ENCODE assay signal across 9 mouse cellular contexts in genomic region chr7:100930619-100931315, GRCm38 (mm10). TPM values are rescaled to one million over a fixed set of nuclear protein-coding genes. Genes with fewer than 3 reads are reported as not detected.
A peak's percentile ranks its signal among the peaks of the same experiment; 100 is the strongest.
DNase-seq lines count a peak whose midpoint lies in the region; ATAC-seq and TF ChIP-seq lines count a peak whose summit lies in the region.
"Had no signal": no experiment of that assay in that cellular context is flagged by ENCODE, and none has a peak within 500 bp of the region (broad histone marks: within the 10 kb centered on the region; RNA-seq: fewer than 3 reads in every experiment).

No protein-coding gene starts in this region.

- peak overlapping the region; percentile 95 for H3K9ac ChIP-seq in heart, embryonic 16.5 days (ENCODE audit: low read length)
- H3K9ac ChIP-seq in midbrain, embryonic 11.5 days (ENCODE audit: low read length), result peak overlapping the region; percentile 88

- H3K36me3 ChIP-seq in heart, embryonic 16.5 days (ENCODE audit: control insufficient read depth, insufficient read depth), result no peaks in the 10 kb centered on the region
- H3K36me3 ChIP-seq in midbrain, embryonic 11.5 days (ENCODE audit: control insufficient read depth, insufficient read depth, low read length), result no peaks in the 10 kb centered on the region

- H3K4me2 ChIP-seq in heart, embryonic 16.5 days (ENCODE audit: low read depth, low read length), result peak overlapping the region; percentile 90
- peak overlapping the region; percentile 74 for H3K4me2 ChIP-seq in midbrain, embryonic 11.5 days

- H3K27ac ChIP-seq in gastrocnemius, adult 2 months, result peak overlapping the region; percentile 96
- peak overlapping the region; percentile 93 for H3K27ac ChIP-seq in heart, embryonic 16.5 days (ENCODE audit: low read length)
- peak overlapping the region; percentile 92 for H3K27ac ChIP-seq in midbrain, embryonic 11.5 days (ENCODE audit: low read depth, low read length)

- TF ChIP-seq CTCF in gastrocnemius, adult 2 months (IDR thresholded peaks at IDR 0.05), result no peak

- no peaks in the 10 kb centered on the region for H3K9me3 ChIP-seq in heart, embryonic 16.5 days (replicated peaks; ENCODE audit: control insufficient read depth, low read length)
- no peaks in the 10 kb centered on the region for H3K9me3 ChIP-seq in midbrain, embryonic 11.5 days (ENCODE audit: control insufficient read depth, low read length)

- WGBS in heart, embryonic 16.5 days, result 5% methylated on average over 51 of the region's 53 CpGs
- WGBS in midbrain, embryonic 11.5 days, result 3% methylated on average over 51 of the region's 53 CpGs

- peak; percentile 28 for ATAC-seq in heart, embryonic 16.5 days (replicated peaks; ENCODE audit: extremely low read depth, insufficient read depth, low FRiP score)
- ATAC-seq in midbrain, embryonic 11.5 days (ENCODE audit: low FRiP score), result no peak

- intact Hi-C loops in gastrocnemius, adult 2 months (cut with DNase I), result no loop called here

- peaks cover 2% of the 10 kb centered on the region; the same call in 1 of the 2 replicates for H3K27me3 ChIP-seq in heart, embryonic 16.5 days (ENCODE audit: control insufficient read depth, insufficient read depth, low read length)
- no peaks in the 10 kb centered on the region for H3K27me3 ChIP-seq in midbrain, embryonic 11.5 days (ENCODE audit: control insufficient read depth, insufficient read depth, low read length)

- H3K4me3 ChIP-seq in gastrocnemius, adult 2 months, result peak overlapping the region; percentile 73
- peak overlapping the region; percentile 67 for H3K4me3 ChIP-seq in heart, embryonic 16.5 days (ENCODE audit: low read length)
- H3K4me3 ChIP-seq in midbrain, embryonic 11.5 days (ENCODE audit: low read depth, low read length), result peak overlapping the region; percentile 59

- peaks cover 49% of the 10 kb centered on the region for H3K4me1 ChIP-seq in heart, embryonic 16.5 days (ENCODE audit: control insufficient read depth, insufficient read depth, low read length)
- H3K4me1 ChIP-seq in midbrain, embryonic 11.5 days (ENCODE audit: control insufficient read depth, insufficient read depth, low read length), result peaks cover 52% of the 10 kb centered on the region

- DNase-seq in gastrocnemius, adult 2 months, result peak; percentile 76
- DNase-seq in gastrocnemius, adult 18-20 months (ENCODE audit: low spot score), result no peak
- peak; percentile 84 for DNase-seq in embryo, embryonic 11 days
- DNase-seq in kidney, postnatal 36 days, result peak; percentile 80 to 81
- DNase-seq in midbrain, embryonic 11.5 days (ENCODE audit: low spot score, missing footprints), result peak; percentile 96
- peak; percentile 81 to 82 for DNase-seq in urinary bladder, postnatal 4 days (ENCODE audit: low spot score in 2 of 2)
- no peak for DNase-seq in T-cell, adult 2 months (ENCODE audit: low spot score)

RNA-seq across cellular contexts. Expression of gene Arhgef17, which starts 1.1 kb away (rescaled TPM):
- 10 to 100 TPM; 20.9 to 33.3 TPM for total RNA-seq in gastrocnemius, adult 2 months (2021)
- total RNA-seq in gastrocnemius, adult 18-20 months (2021), result 10 to 100 TPM; 32.1 to 35.5 TPM
- polyA plus RNA-seq in heart, embryonic 16.5 days (2015; fragmentation: Nextera tagmentation; extraction: Ambion mirVana), result 5.1 and 6.5 TPM in 2 replicates
- polyA plus RNA-seq in midbrain, embryonic 11.5 days (2014; fragmentation: Nextera tagmentation; extraction: Ambion mirVana), result 6.8 and 6.9 TPM in 2 replicates
- total RNA-seq: neutrophil, adult 5-6 weeks had no signal

RNA-seq across cellular contexts. Expression of gene P2ry6, which starts 43.7 kb away (rescaled TPM):
- total RNA-seq in gastrocnemius, adult 2 months (2021), result 1 to 10 TPM in 1 of 2 experiments, under 1 TPM in 1; 0.82 to 1.4 TPM
- total RNA-seq in gastrocnemius, adult 18-20 months (2021), result under 1 TPM; 0.59 to 0.90 TPM
- 5.1 and 5.8 TPM in 2 replicates for polyA plus RNA-seq in heart, embryonic 16.5 days (2015; fragmentation: Nextera tagmentation; extraction: Ambion mirVana)
- polyA plus RNA-seq in midbrain, embryonic 11.5 days (2014; fragmentation: Nextera tagmentation; extraction: Ambion mirVana), result 1.6 and 2.4 TPM in 2 replicates

Comparison
In these comparisons a context has a peak if more than half of its experiments do, and no peak if none do; other contexts are left out.
1. DNase-seq: peak in gastrocnemius, adult 2 months (single experiment), embryo, embryonic 11 days (single experiment), kidney, postnatal 36 days (2 of 2), midbrain, embryonic 11.5 days (single experiment) and urinary bladder, postnatal 4 days (2 of 2); none in gastrocnemius, adult 18-20 months (single experiment) and T-cell, adult 2 months (single experiment).
2. Peak in every context shown above with its lines, with median percentiles within 50 percentile points of each other: H3K27ac ChIP-seq and H3K4me3 ChIP-seq.